Mouse (Mus musculus): Measurements from ENCODE around the gene Tnrc6c. TPM values are rescaled to one million over a fixed set of nuclear protein-coding genes. Genes with fewer than 3 reads are reported as not detected.

Gene Tnrc6c
- total RNA-seq, 2 experiments from 2014 or later, result 56.5 to 57.5 TPM

- intact Hi-C loops (cut with DNase I), result no loop called here
- no peak for DNase-seq (ENCODE audit: low spot score in 2 of 2)
Measured at GRCm38 (mm10) chr11:117755891-117756290, 101.8 kb downstream of the Tnrc6c start.

- intact Hi-C loops (cut with DNase I), result no loop called here
Measured at GRCm38 (mm10) chr11:117759267-117759666, 105.2 kb downstream of the Tnrc6c start.

GRCm38 (mm10) chr11:117760374-117761119 is 106.5 kb downstream of the Tnrc6c start:
- intact Hi-C loops (cut with DNase I), result no loop called here
- DNase-seq (ENCODE audit: low spot score in 2 of 2), result no peak

More at GRCm38 (mm10) chr11:117759267-117759666, 105.2 kb downstream of the Tnrc6c start:
- no peak for DNase-seq (ENCODE audit: low spot score in 2 of 2)

GRCm38 (mm10) chr11:117761801-117762200 is 107.7 kb downstream of the Tnrc6c start:
- no peak for DNase-seq (ENCODE audit: low spot score in 2 of 2)
- intact Hi-C loops (cut with DNase I), result no loop called here

- intact Hi-C loops (cut with DNase I), result no loop called here
- DNase-seq (ENCODE audit: low spot score in 2 of 2), result no peak
Measured at GRCm38 (mm10) chr11:117762246-117762645, 108.2 kb downstream of the Tnrc6c start.

- intact Hi-C loops (cut with DNase I), result no loop called here
Measured at GRCm38 (mm10) chr11:117764319-117764718, 110.2 kb downstream of the Tnrc6c start.

GRCm38 (mm10) chr11:117765361-117765760 is 111.3 kb downstream of the Tnrc6c start:
- intact Hi-C loops (cut with DNase I), result no loop called here
- DNase-seq (ENCODE audit: low spot score in 2 of 2), result no peak

More at GRCm38 (mm10) chr11:117764319-117764718, 110.2 kb downstream of the Tnrc6c start:
- no peak for DNase-seq (ENCODE audit: low spot score in 2 of 2)

GRCm38 (mm10) chr11:117766275-117766674 is 112.2 kb downstream of the Tnrc6c start:
- no peak for DNase-seq (ENCODE audit: low spot score in 2 of 2)
- intact Hi-C loops (cut with DNase I), result no loop called here

GRCm38 (mm10) chr11:117768725-117769682 is 114.9 kb downstream of the Tnrc6c start:
- no peak for DNase-seq (ENCODE audit: low spot score in 2 of 2)
- intact Hi-C loops (cut with DNase I), result no loop called here

- DNase-seq (ENCODE audit: low spot score in 2 of 2), result no peak
- intact Hi-C loops (cut with DNase I), result no loop called here
Measured at GRCm38 (mm10) chr11:117769683-117770047, 115.6 kb downstream of the Tnrc6c start.

- intact Hi-C loops (cut with DNase I), result no loop called here
- DNase-seq (ENCODE audit: low spot score in 2 of 2), result no peak
Measured at GRCm38 (mm10) chr11:117770407-117770806, 116.3 kb downstream of the Tnrc6c start.

- no peak for DNase-seq (ENCODE audit: low spot score in 2 of 2)
- intact Hi-C loops (cut with DNase I), result no loop called here
Measured at GRCm38 (mm10) chr11:117772352-117772751, 118.3 kb downstream of the Tnrc6c start.

GRCm38 (mm10) chr11:117774925-117775324 is 120.8 kb downstream of the Tnrc6c start:
- intact Hi-C loops (cut with DNase I), result no loop called here
- DNase-seq (ENCODE audit: low spot score in 2 of 2), result no peak

- no peak for DNase-seq (ENCODE audit: low spot score in 2 of 2)
- intact Hi-C loops (cut with DNase I), result no loop called here
Measured at GRCm38 (mm10) chr11:117775540-117775939, 121.5 kb downstream of the Tnrc6c start.

- intact Hi-C loops (cut with DNase I), result no loop called here
Measured at GRCm38 (mm10) chr11:117776085-117776792, 122.2 kb downstream of the Tnrc6c start.

GRCm38 (mm10) chr11:117777111-117777510 is 123.0 kb downstream of the Tnrc6c start:
- intact Hi-C loops (cut with DNase I), result no loop called here
- no peak for DNase-seq (ENCODE audit: low spot score in 2 of 2)

More at GRCm38 (mm10) chr11:117776085-117776792, 122.2 kb downstream of the Tnrc6c start:
- DNase-seq (ENCODE audit: low spot score in 2 of 2), result no peak

GRCm38 (mm10) chr11:117778031-117778430 is 123.9 kb downstream of the Tnrc6c start:
- no peak for DNase-seq (ENCODE audit: low spot score in 2 of 2)
- intact Hi-C loops (cut with DNase I), result no loop called here

- intact Hi-C loops (cut with DNase I), result no loop called here
- DNase-seq (ENCODE audit: low spot score in 2 of 2), result no peak
Measured at GRCm38 (mm10) chr11:117778851-117779433, 124.9 kb downstream of the Tnrc6c start.

- DNase-seq (ENCODE audit: low spot score in 2 of 2), result peak; percentile 45 to 50
- intact Hi-C loops (cut with DNase I), result no loop called here
Measured at GRCm38 (mm10) chr11:117779434-117780198, 125.5 kb downstream of the Tnrc6c start.
